Mouse (Mus musculus) neural tube, embryonic 15.5 days (tissue): ENCODE measurements around the gene Sap25. TPM values are rescaled to one million over a fixed set of nuclear protein-coding genes. Genes with fewer than 3 reads are reported as not detected.

Experiments
- ATAC-seq: fragments of 200-750 bp; cut with Nextera tagmentation; 2 replicates; pipeline ENCODE4 v1.8.0; 2017; ENCODE audit warnings: mild to moderate bottlenecking, moderate TSS enrichment, moderate library complexity; ENCODE audit not compliant: low FRiP score
- H3K27ac ChIP-seq: fragments of 300-500 bp; sonication (generic); replicated peaks from 2 replicates; pipeline ENCODE4 v1.5.1; 2015; ENCODE audit warnings: mild to moderate bottlenecking, inconsistent platforms
- H3K27me3 ChIP-seq: fragments of 300-500 bp; sonication (generic); replicated peaks from 2 replicates; pipeline ENCODE4 v1.6.1; 2015; ENCODE audit warnings: inconsistent platforms
- H3K36me3 ChIP-seq: fragments of 300-500 bp; sonication (generic); 2 replicates; pipeline ENCODE4 v1.6.1; 2015; ENCODE audit warnings: inconsistent platforms
- H3K4me1 ChIP-seq: fragments of 300-500 bp; sonication (generic); 2 replicates; pipeline ENCODE4 v1.6.1; 2015; ENCODE audit warnings: inconsistent platforms
- H3K4me2 ChIP-seq: fragments of 300-500 bp; sonication (generic); 2 replicates; pipeline ENCODE4 v1.6.1; 2015; ENCODE audit warnings: inconsistent platforms, mild to moderate bottlenecking, moderate library complexity
- H3K4me3 ChIP-seq: fragments of 300-500 bp; sonication (generic); replicated peaks from 2 replicates; pipeline ENCODE4 v1.5.1; 2015; ENCODE audit warnings: mild to moderate bottlenecking, inconsistent platforms
- H3K9ac ChIP-seq: fragments of 300-500 bp; sonication (generic); replicated peaks from 2 replicates; pipeline ENCODE4 v1.6.1; 2015; ENCODE audit warnings: mild to moderate bottlenecking, inconsistent platforms
- H3K9me3 ChIP-seq: fragments of 300-500 bp; sonication (generic); replicated peaks from 2 replicates; pipeline ENCODE4 v1.6.1; 2016; ENCODE audit warnings: inconsistent platforms
- WGBS: fragments of 180-500 bp; shearing (Covaris S2); methylation state at CpG from one replicate; pipeline ENCODE4 v1.1.7; 2015; ENCODE audit warnings: mixed read lengths; 5-methylcytosine and 5-hydroxymethylcytosine counted together
- polyA plus RNA-seq: library from polyadenylated mRNA; unstranded; fragments of >200 nt; fragmentation: Nextera tagmentation; extraction: Ambion mirVana; gene quantifications from 2 replicates; pipeline ENCODE4 v1.2.1, GENCODE M21; 2015

Gene Sap25
- polyA plus RNA-seq, result 5.4 TPM in 2 replicates

GRCm38 (mm10) chr5:137641054-137641453 lies at the start of gene Sap25:
Sap25 (plus strand) TSS chr5:137641334.
- peaks cover 28% of the 10 kb centered on the region for H3K27me3 ChIP-seq
- 91% methylated on average over 19 of the region's 19 CpGs for WGBS
- H3K9ac ChIP-seq, result no peak within 1 kb of the TSS
- H3K36me3 ChIP-seq, result peaks cover 63% of the 10 kb centered on the region
- H3K27ac ChIP-seq, result no peak within 1 kb of the TSS
- no peak for ATAC-seq
- no peaks in the 10 kb centered on the region for H3K9me3 ChIP-seq
- no peak within 1 kb of the TSS for H3K4me3 ChIP-seq
- H3K4me1 ChIP-seq, result peaks cover 8% of the 10 kb centered on the region
- H3K4me2 ChIP-seq, result no peak within 1 kb of the TSS

DNA sequence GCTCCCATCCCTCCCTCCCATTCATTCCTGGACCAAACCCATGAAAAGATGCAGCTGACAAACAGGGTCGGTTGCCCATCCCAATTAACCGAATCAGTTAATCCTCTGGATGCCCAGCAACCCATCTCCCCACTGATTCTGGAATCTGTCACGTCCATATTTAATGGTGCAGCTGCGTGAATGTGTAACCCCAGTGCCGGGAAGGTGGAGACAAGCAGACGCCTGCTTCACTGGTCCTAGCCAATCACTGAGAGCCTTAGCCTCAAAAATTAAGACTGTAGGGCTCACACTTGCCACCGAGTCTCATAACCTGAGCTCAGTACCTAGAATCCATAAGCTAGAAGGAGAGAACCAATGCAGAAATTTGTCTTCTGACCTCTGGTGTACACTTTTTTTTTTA lies 45.2 kb upstream of the Sap25 start:
- no peak for ATAC-seq
- no peak overlapping the region for H3K4me2 ChIP-seq

GRCm38 (mm10) chr5:137596601-137597261 lies 44.4 kb upstream of the Sap25 start:
- H3K9ac ChIP-seq, result no peak overlapping the region
- H3K36me3 ChIP-seq, result peaks cover 12% of the 10 kb centered on the region
- no peak overlapping the region for H3K27ac ChIP-seq
- H3K4me3 ChIP-seq, result 0 out of 2 replicates have a peak overlapping the region, but pooled peaks have one; percentile 6
- no peaks in the 10 kb centered on the region for H3K27me3 ChIP-seq
- WGBS, result 28% methylated on average over 29 of the region's 30 CpGs
- H3K4me1 ChIP-seq, result peaks cover 22% of the 10 kb centered on the region
- H3K9me3 ChIP-seq, result no peaks in the 10 kb centered on the region
- ATAC-seq, result no peak
- peak overlapping the region; percentile 45 for H3K4me2 ChIP-seq

More for the DNA sequence above, 45.2 kb upstream of the Sap25 start:
- no peak overlapping the region for H3K4me3 ChIP-seq
- no peaks in the 10 kb centered on the region for H3K9me3 ChIP-seq
- peaks cover 12% of the 10 kb centered on the region for H3K36me3 ChIP-seq
- no peak overlapping the region for H3K9ac ChIP-seq
- peaks cover 18% of the 10 kb centered on the region for H3K4me1 ChIP-seq
- WGBS, result 73% methylated on average over 7 of the region's 7 CpGs
- no peaks in the 10 kb centered on the region for H3K27me3 ChIP-seq
- H3K27ac ChIP-seq, result no peak overlapping the region

- 97% methylated on average over 6 of the region's 6 CpGs for WGBS
- no peak overlapping the region for H3K27ac ChIP-seq
- peaks cover 12% of the 10 kb centered on the region for H3K36me3 ChIP-seq
- no peak for ATAC-seq
- no peak overlapping the region for H3K9ac ChIP-seq
- H3K9me3 ChIP-seq, result no peaks in the 10 kb centered on the region
- no peak overlapping the region for H3K4me2 ChIP-seq
- no peaks in the 10 kb centered on the region for H3K27me3 ChIP-seq
- H3K4me3 ChIP-seq, result no peak overlapping the region
- peaks cover 28% of the 10 kb centered on the region for H3K4me1 ChIP-seq
Observed at GRCm38 (mm10) chr5:137597625-137598024, 43.5 kb upstream of the Sap25 start.

- no peak for ATAC-seq
- H3K4me1 ChIP-seq, result peaks cover 30% of the 10 kb centered on the region
- H3K4me2 ChIP-seq, result no peak overlapping the region
- no peak overlapping the region for H3K4me3 ChIP-seq
- no peak overlapping the region for H3K27ac ChIP-seq
- H3K9me3 ChIP-seq, result no peaks in the 10 kb centered on the region
- no peak overlapping the region for H3K9ac ChIP-seq
- 95% methylated on average over 2 of the region's 2 CpGs for WGBS
- no peaks in the 10 kb centered on the region for H3K27me3 ChIP-seq
- peaks cover 12% of the 10 kb centered on the region for H3K36me3 ChIP-seq
Observed at GRCm38 (mm10) chr5:137598100-137598826, 42.9 kb upstream of the Sap25 start.

DNA sequence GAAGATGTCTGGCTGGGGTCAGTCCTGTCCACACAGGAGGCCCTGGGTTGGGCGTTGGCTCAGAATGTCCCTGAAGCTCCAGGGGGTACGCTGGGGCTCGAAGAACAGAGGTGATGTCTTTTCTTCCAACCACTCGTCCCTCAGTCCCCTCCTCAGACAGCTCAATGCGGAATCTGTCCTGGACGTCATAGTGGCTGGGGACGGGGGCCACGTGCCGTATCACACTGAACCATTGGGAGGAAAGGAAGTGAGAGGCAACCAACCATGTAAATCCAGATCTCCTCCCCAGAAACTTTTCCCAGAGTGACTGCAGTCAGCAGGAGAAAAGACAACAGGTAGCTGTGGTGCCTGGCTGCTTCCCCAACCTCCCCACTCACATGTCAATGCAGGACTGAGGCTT lies 41.5 kb upstream of the Sap25 start:
- Histone ChIP-seq H3K36me3 (peaks cover 12% of the 10 kb centered on the region), H3K4me3 (peak overlapping the region; percentile 85), H3K4me2 (peak overlapping the region; percentile 90), H3K9ac (peak overlapping the region; percentile 87), H3K27ac (no peak overlapping the region), H3K9me3 (no peaks in the 10 kb centered on the region), H3K27me3 (no peaks in the 10 kb centered on the region), H3K4me1 (peaks cover 30% of the 10 kb centered on the region)
- ATAC-seq, result no peak
- 83% methylated on average over 9 of the region's 9 CpGs for WGBS

DNA sequence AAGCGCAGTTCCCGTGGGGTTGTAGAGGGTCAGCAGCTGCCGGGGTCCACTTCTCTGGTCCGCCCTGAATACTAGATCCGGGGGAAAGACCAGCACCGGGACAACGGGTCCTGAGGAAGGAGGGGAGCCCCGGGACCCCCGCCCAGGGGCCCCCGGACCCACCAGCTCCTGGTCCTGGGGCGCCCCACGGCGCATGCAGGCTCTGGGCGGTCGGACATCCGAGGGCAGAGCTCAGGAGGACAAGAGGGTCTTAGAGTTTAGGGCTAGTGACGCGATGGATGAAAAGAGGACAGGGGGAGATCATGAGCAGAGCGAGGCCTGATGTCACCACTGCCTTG lies 40.9 kb upstream of the Sap25 start:
- peaks cover 12% of the 10 kb centered on the region for H3K36me3 ChIP-seq
- no peaks in the 10 kb centered on the region for H3K27me3 ChIP-seq
- no peaks in the 10 kb centered on the region for H3K9me3 ChIP-seq
- ATAC-seq, result no peak
- 2% methylated on average over 19 of the region's 19 CpGs for WGBS
- peaks cover 30% of the 10 kb centered on the region for H3K4me1 ChIP-seq
- peak overlapping the region; percentile 85 for H3K4me3 ChIP-seq
- H3K4me2 ChIP-seq, result peak overlapping the region; percentile 90
- peak overlapping the region; percentile 92 for H3K27ac ChIP-seq
- peak overlapping the region; percentile 87 for H3K9ac ChIP-seq

DNA sequence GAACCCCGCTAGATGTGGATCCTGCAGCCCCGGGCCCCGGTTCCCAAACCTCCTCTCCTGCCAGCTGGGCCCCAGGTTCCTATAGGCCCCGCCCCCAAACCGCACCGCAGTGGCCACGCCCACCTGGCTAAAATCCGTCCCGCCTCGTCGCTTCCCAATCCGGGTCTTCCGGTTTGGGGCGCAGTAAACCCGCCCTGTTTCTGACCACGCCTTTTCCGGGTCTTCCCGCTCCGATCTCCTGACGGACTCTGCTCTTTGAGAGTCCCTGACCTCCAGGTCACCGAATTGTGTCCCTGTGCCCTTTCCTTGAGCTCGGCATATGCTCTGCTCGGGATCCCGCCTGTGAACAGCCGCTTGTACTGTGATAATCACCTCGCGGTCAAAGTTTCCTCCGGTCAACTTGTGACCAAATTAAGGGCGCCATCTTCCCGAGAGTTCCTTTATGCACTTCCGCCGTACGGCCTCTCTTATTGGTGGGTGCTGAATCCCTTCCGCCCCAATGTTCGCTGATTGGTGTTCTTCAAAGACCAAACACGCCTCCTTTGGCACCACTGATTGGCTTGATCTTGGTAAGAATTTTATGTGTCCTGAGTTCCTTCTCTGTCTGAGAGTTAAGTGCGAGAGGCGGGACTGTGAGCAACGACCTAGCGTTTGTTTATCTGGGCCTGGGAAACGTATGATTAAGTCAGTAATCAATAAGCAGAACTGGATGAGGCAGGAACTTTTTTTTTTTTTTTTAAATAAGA lies 40.3 kb upstream of the Sap25 start, which contains the start of gene Mospd3:
Mospd3 (minus strand) TSS at position 440 of the 746 bp plus-strand sequence.
- no peaks in the 10 kb centered on the region for H3K9me3 ChIP-seq
- WGBS, result under 1% methylated on average over 41 of the region's 41 CpGs
- peak within 1 kb of the TSS; percentile 92 for H3K27ac ChIP-seq
- peak within 1 kb of the TSS; percentile 90 for H3K4me2 ChIP-seq
- peak; percentile 96 for ATAC-seq
- H3K36me3 ChIP-seq, result peaks cover 9% of the 10 kb centered on the region
- H3K27me3 ChIP-seq, result no peaks in the 10 kb centered on the region
- H3K4me3 ChIP-seq, result peak within 1 kb of the TSS; percentile 85
- peak within 1 kb of the TSS; percentile 87 for H3K9ac ChIP-seq
- H3K4me1 ChIP-seq, result peaks cover 30% of the 10 kb centered on the region

DNA sequence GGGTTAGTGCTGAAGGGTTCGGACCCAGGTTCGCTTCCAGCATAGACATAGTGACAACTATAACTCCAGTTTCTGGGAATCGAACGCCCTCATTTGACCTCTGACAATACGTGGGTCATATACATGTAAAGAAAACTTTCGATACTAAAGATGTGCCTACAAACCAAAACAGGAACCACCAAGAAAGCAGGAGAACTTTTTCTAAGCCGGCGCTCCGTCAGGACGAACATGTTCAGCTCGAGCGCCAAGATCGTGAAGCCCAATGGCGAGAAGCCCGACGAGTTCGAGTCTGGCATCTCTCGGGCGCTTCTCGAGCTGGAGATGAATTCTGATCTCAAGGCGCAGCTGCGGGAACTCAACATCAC lies 39.8 kb upstream of the Sap25 start:
- no peaks in the 10 kb centered on the region for H3K27me3 ChIP-seq
- ATAC-seq, result no peak
- WGBS, result under 1% methylated on average over 22 of the region's 22 CpGs
- H3K27ac ChIP-seq, result peak overlapping the region; percentile 92
- peak overlapping the region; percentile 85 for H3K4me3 ChIP-seq
- H3K36me3 ChIP-seq, result peaks cover 9% of the 10 kb centered on the region
- H3K9ac ChIP-seq, result peak overlapping the region; percentile 42
- no peaks in the 10 kb centered on the region for H3K9me3 ChIP-seq
- peaks cover 30% of the 10 kb centered on the region for H3K4me1 ChIP-seq
- H3K4me2 ChIP-seq, result peak overlapping the region; percentile 90

DNA sequence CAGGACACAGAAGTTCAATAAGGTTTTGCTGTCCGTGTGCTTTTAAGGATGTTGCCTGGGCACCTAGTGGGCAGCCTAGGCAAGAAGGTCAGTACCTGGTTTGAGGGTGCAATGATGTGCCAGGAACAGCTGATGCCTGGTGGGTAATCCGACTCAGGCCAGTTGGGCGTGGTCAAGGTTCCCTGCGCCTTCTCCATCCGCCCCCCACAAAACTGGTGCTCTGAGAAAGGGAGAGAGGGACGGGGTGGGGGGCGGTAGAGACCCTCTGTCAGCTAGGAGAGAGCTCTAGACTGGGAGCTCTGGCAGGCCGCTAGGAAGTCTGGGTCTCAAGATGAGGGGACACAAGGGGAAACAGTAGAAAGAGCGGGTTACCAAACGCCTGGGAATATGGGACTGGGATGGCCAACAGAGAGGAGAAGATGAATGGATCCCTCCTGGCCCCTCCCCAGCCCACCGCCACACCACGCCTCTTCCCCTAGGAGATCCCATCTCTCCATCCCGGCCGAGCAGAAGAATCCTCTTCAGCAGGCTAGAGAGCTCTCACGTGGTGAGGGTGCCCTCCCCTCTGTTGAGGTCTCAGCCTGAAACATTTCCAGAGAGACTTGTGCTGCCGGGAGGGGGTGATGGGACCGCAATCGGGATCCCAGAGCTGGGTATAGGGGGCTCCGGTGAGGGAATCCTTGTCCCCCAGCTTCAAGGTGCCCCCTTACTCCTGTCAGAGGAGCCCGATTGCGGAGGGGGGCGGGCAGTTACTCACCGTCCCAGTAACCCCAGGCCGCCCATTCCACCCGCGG lies 33.1 kb upstream of the Sap25 start:
- Histone ChIP-seq H3K9me3 (no peaks in the 10 kb centered on the region), H3K4me1 (peaks cover 20% of the 10 kb centered on the region)
- 13% methylated on average over 26 of the region's 26 CpGs for WGBS

DNA sequence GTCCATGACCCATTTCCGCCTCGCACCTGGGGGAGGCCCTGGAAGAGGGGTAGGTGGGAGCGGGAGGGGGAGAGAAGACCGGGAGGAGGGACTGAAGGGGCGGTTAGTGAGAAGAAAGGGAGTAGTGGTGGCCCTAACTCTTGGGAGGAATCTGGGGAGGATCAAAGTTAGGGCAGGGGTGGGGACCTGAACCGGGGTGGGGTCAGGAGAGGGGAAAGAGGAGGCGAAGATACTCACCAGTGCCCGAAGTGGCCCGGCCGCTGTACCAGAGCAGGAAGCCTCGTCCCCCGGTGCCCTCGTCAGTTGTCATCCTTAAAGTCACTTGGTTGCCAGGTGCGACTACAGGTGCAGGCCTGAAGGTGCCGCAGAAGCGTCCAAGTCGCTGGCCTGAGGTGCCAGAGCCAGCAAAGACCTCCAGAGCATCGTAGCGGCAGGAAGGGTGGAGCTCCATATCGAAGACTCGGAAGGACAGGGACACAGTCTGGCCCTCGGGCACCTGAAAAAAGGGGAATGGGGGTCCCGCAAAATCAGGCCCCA lies 32.4 kb upstream of the Sap25 start:
- Histone ChIP-seq H3K27ac (no peak overlapping the region), H3K4me1 (peaks cover 20% of the 10 kb centered on the region), H3K9me3 (no peaks in the 10 kb centered on the region), H3K27me3 (peaks cover 13% of the 10 kb centered on the region), H3K36me3 (no peaks in the 10 kb centered on the region), H3K4me2 (peak overlapping the region; percentile 47), H3K9ac (peak overlapping the region; percentile 17; the same call in 1 of the 2 replicates), H3K4me3 (no peak overlapping the region)
- 20% methylated on average over 23 of the region's 23 CpGs for WGBS
- no peak for ATAC-seq

More for the DNA sequence above, 33.1 kb upstream of the Sap25 start:
- Histone ChIP-seq H3K27ac (no peak overlapping the region), H3K27me3 (peaks cover 13% of the 10 kb centered on the region), H3K9ac (peak overlapping the region; percentile 17; the same call in 1 of the 2 replicates), H3K4me3 (no peak overlapping the region), H3K36me3 (no peaks in the 10 kb centered on the region), H3K4me2 (peak overlapping the region; percentile 47)
- no peak for ATAC-seq
